ENCODE assay signal across 15 mouse cellular contexts in the genomic region with DNA sequence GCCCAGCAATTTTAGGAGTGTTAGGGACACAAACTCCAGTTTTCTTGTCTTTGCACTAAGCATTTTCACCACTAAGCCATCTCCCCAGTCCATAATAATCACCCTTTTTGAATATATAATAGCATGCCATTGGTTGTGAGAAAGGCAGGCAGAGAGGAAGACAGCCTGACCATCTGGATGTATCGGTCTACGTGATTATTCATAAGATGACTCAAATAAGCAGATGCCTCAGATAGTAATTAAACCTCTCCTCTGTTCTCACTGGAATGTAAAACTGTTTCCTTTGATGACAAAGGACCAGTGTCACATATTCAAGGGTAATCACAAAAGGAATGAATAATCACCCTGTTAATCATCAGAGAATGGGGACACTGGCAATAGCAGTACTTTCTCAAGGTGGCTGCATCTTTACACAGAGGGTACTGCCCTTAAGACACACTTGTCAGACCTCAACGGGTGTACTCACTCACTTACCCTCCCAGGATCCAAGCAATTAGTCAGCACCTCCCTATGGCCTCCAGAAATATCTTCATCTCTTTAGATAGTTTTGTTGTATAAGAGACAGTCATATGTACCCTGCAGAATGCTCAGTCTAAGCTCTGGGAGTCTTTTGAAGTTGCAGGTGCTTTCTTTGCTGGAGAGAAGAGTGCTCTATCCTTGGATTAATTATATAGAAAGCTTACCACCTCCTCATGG.
A peak's percentile ranks its signal among the peaks of the same experiment; 100 is the strongest.
DNase-seq lines count a peak whose midpoint lies in the region; ATAC-seq lines count a peak whose summit lies in the region.
"Had no signal": no experiment of that assay in that cellular context is flagged by ENCODE, and none has a peak within 500 bp of the region (broad histone marks: within the 10 kb centered on the region; RNA-seq: fewer than 3 reads in every experiment).

No protein-coding gene starts in this region.

- H3K9me3 ChIP-seq in forebrain, embryonic 13.5 days (replicated peaks): no peaks in the 10 kb centered on the region
- no peaks in the 10 kb centered on the region for H3K9me3 ChIP-seq in intestine, embryonic 15.5 days
- H3K9me3 ChIP-seq: liver, embryonic 13.5 days had no signal

- peak; percentile 82 for ATAC-seq in forebrain, embryonic 13.5 days
- no peak for ATAC-seq in intestine, embryonic 15.5 days
- ATAC-seq: CD4-positive, CD25-positive, alpha-beta regulatory T cell, adult 4 months; Patski had no signal

- H3K4me1 ChIP-seq in forebrain, embryonic 13.5 days: no peaks in the 10 kb centered on the region
- no peaks in the 10 kb centered on the region for H3K4me1 ChIP-seq in intestine, embryonic 15.5 days (replicated peaks)
- H3K4me1 ChIP-seq: liver, embryonic 13.5 days had no signal

- H3K27me3 ChIP-seq in forebrain, embryonic 13.5 days: no peaks in the 10 kb centered on the region
- no peaks in the 10 kb centered on the region for H3K27me3 ChIP-seq in intestine, embryonic 15.5 days (replicated peaks)
- H3K27me3 ChIP-seq: liver, embryonic 13.5 days; Patski had no signal

- 0 out of 2 replicates have a peak overlapping the region, but pooled peaks have one; percentile 20 for H3K27ac ChIP-seq in forebrain, embryonic 13.5 days
- H3K27ac ChIP-seq in intestine, embryonic 15.5 days: no peak overlapping the region
- H3K27ac ChIP-seq: liver, embryonic 13.5 days had no signal

- no peak overlapping the region for H3K4me2 ChIP-seq in forebrain, embryonic 13.5 days
- H3K4me2 ChIP-seq in intestine, embryonic 15.5 days (replicated peaks): no peak overlapping the region
- H3K4me2 ChIP-seq: liver, embryonic 13.5 days had no signal

- H3K9ac ChIP-seq in forebrain, embryonic 13.5 days: no peak overlapping the region
- no peak overlapping the region for H3K9ac ChIP-seq in intestine, embryonic 15.5 days
- H3K9ac ChIP-seq: liver, embryonic 13.5 days had no signal

- DNase-seq in layer of hippocampus, adult 11-12 months (ENCODE audit: low spot score): peak; percentile 31
- DNase-seq in layer of hippocampus, postnatal 25 days (ENCODE audit: extremely low spot score in 1 of 2, low spot score in 1 of 2): no peak
- peak; percentile 84 for DNase-seq in Muller cell, postnatal 12 days (ENCODE audit: inconsistent ontology term)
- peak; percentile 3 to 23 for DNase-seq in layer of hippocampus, postnatal 14 days (ENCODE audit: low spot score in 2 of 2)
- no peak for DNase-seq in heart, adult 8-10 months (ENCODE audit: low spot score)
- no peak for DNase-seq in adrenal gland, postnatal 25 days
- DNase-seq: adrenal gland, adult 2 months; heart, postnatal 14 days; kidney, adult 11 months; liver, embryonic 13.5 days had no signal

- WGBS in forebrain, embryonic 13.5 days: 47% methylated on average over 3 of the region's 3 CpGs
- 60% methylated on average over 3 of the region's 3 CpGs for WGBS in intestine, embryonic 15.5 days

- H3K4me3 ChIP-seq in forebrain, embryonic 13.5 days: no peak overlapping the region
- no peak overlapping the region for H3K4me3 ChIP-seq in intestine, embryonic 15.5 days (replicated peaks)
- H3K4me3 ChIP-seq: erythroblast, embryonic 14.5 days; liver, embryonic 13.5 days had no signal

- no peaks in the 10 kb centered on the region for H3K36me3 ChIP-seq in forebrain, embryonic 13.5 days (ENCODE audit: poor library complexity, severe bottlenecking)
- no peaks in the 10 kb centered on the region for H3K36me3 ChIP-seq in intestine, embryonic 15.5 days
- H3K36me3 ChIP-seq: liver, embryonic 13.5 days had no signal

Comparison
In these comparisons a context has a peak if more than half of its experiments do, and no peak if none do; other contexts are left out.
1. DNase-seq: peak in layer of hippocampus, adult 11-12 months (single experiment), Muller cell, postnatal 12 days (single experiment) and layer of hippocampus, postnatal 14 days (2 of 2); none in layer of hippocampus, postnatal 25 days (0 of 2), heart, adult 8-10 months (single experiment) and adrenal gland, postnatal 25 days (single experiment).